ENCODE assay signal across 9 mouse cellular contexts in genomic region chr7:100879595-100879994, GRCm38 (mm10). TPM values are rescaled to one million over a fixed set of nuclear protein-coding genes. Genes with fewer than 3 reads are reported as not detected.
DNase-seq lines count a peak whose midpoint lies in the region; ATAC-seq and TF ChIP-seq lines count a peak whose summit lies in the region.
"Had no signal": no experiment of that assay in that cellular context is flagged by ENCODE, and none has a peak within 500 bp of the region (broad histone marks: within the 10 kb centered on the region; RNA-seq: fewer than 3 reads in every experiment).

No protein-coding gene starts in this region.

- 0 out of 2 replicates have a peak overlapping the region, but pooled peaks have one; percentile 14 for H3K9ac ChIP-seq in ES-E14 (ENCODE audit: insufficient read depth, low read depth, low read length, poor library complexity, severe bottlenecking)
- no peak overlapping the region for H3K9ac ChIP-seq in heart, embryonic 11.5 days (ENCODE audit: low read depth, low read length)
- H3K9ac ChIP-seq: heart, embryonic 15.5 days had no signal

- ATAC-seq in common myeloid progenitor, adult 5-6 weeks (replicated peaks; ENCODE audit: low read depth, poor library complexity, severe bottlenecking), result peak; percentile 81
- no peak for ATAC-seq in heart, embryonic 11.5 days (replicated peaks; ENCODE audit: insufficient number of reproducible peaks, low FRiP score, low TSS enrichment)
- peak; percentile 69 for ATAC-seq in megakaryocyte-erythroid progenitor cell, adult 5-6 weeks (replicated peaks; ENCODE audit: low FRiP score, low TSS enrichment, poor library complexity, severe bottlenecking)

- H3K9me3 ChIP-seq in ES-E14 (ENCODE audit: control insufficient read depth, insufficient read depth, low read depth, low read length), result no peaks in the 10 kb centered on the region
- H3K9me3 ChIP-seq in heart, embryonic 11.5 days (replicated peaks; ENCODE audit: control insufficient read depth, low read length), result no peaks in the 10 kb centered on the region
- H3K9me3 ChIP-seq: heart, embryonic 15.5 days had no signal

- DNase-seq in CD4-positive helper T cell, adult 2 months (ENCODE audit: low read depth, low spot score), result peak; percentile 65
- peak; percentile 83 for DNase-seq in ES-E14 (ENCODE audit: low read depth, low spot score)
- peak; percentile 83 to 88 for DNase-seq in kidney, postnatal 25 days
- DNase-seq in spleen, postnatal 14 days (ENCODE audit: low spot score in 2 of 2), result peak; percentile 57 to 74
- DNase-seq in layer of hippocampus, postnatal 36 days, result no peak

- in situ Hi-C loops in ES-E14 (cut with MboI; ENCODE audit: low sequenced_read_pairs in 2 of 2, unreplicated experiment in 2 of 2), result no loop called here

- H3K36me3 ChIP-seq in ES-E14 (ENCODE audit: control insufficient read depth, insufficient read depth, low read length, poor library complexity, severe bottlenecking), result peaks cover 37% of the 10 kb centered on the region; the same call in 1 of the 2 replicates
- peaks cover 39% of the 10 kb centered on the region for H3K36me3 ChIP-seq in heart, embryonic 11.5 days (ENCODE audit: control insufficient read depth, insufficient read depth, low read length)

- no peaks in the 10 kb centered on the region for H3K27me3 ChIP-seq in heart, embryonic 11.5 days (ENCODE audit: control insufficient read depth, insufficient read depth, low read length)
- H3K27me3 ChIP-seq: heart, embryonic 15.5 days had no signal

- H3K27ac ChIP-seq in ES-E14 (ENCODE audit: insufficient read depth, low read depth, low read length, poor library complexity, severe bottlenecking), result no peak overlapping the region
- no peak overlapping the region for H3K27ac ChIP-seq in heart, embryonic 11.5 days (ENCODE audit: low read depth, low read length)
- H3K27ac ChIP-seq: heart, embryonic 15.5 days had no signal

- H3K4me3 ChIP-seq in ES-E14 (ENCODE audit: insufficient read depth in 1 of 2, low read depth in 1 of 2, low read length in 2 of 2, poor library complexity in 1 of 2, severe bottlenecking in 1 of 2), result peak overlapping the region; percentile 54 to 55
- H3K4me3 ChIP-seq in heart, embryonic 11.5 days (ENCODE audit: low read depth, low read length), result no peak overlapping the region
- H3K4me3 ChIP-seq: heart, embryonic 15.5 days had no signal

- H3K4me2 ChIP-seq in heart, embryonic 11.5 days, result peak overlapping the region; percentile 12; the same call in 1 of the 2 replicates
- H3K4me2 ChIP-seq: heart, embryonic 15.5 days had no signal

- WGBS in heart, embryonic 11.5 days (ENCODE audit: insufficient replicate concordance), result 21% methylated on average over 20 of the region's 20 CpGs

- peaks cover 0 to 4% of the 10 kb centered on the region in 2 experiments; a peak in 1 of 4 replicates for H3K4me1 ChIP-seq in ES-E14 (ENCODE audit: control insufficient read depth in 2 of 2, insufficient read depth in 2 of 2, low read length in 2 of 2, poor library complexity in 1 of 2)
- peaks cover 2% of the 10 kb centered on the region; the same call in 1 of the 2 replicates for H3K4me1 ChIP-seq in heart, embryonic 11.5 days (ENCODE audit: control insufficient read depth, insufficient read depth, low read length)

TF ChIP-seq in ES-E14, 5 proteins besides CTCF, POLR2A, EP300 and RAD21:
- TF ChIP-seq CHD2 (IDR thresholded peaks at IDR 0.05; ENCODE audit: low read depth, low read length), result no peak
- 0 out of 2 replicates have a peak, but pooled peaks have one; percentile 7 for TF ChIP-seq ZC3H11A (IDR thresholded peaks at IDR 0.05; ENCODE audit: borderline replicate concordance, low read depth, low read length)
- 0 out of 2 replicates have a peak, but pooled peaks have one; percentile 9 for TF ChIP-seq HCFC1 (IDR thresholded peaks at IDR 0.05; ENCODE audit: borderline replicate concordance, insufficient read depth, low read length)
- no peak for TF ChIP-seq ZNF384 (IDR thresholded peaks at IDR 0.05; ENCODE audit: low read depth, low read length)
- no peak for TF ChIP-seq MAFK (IDR thresholded peaks at IDR 0.05; ENCODE audit: insufficient read depth, low read depth, low read length)

RNA-seq across cellular contexts. Expression of gene Relt, which starts 16.3 kb away (rescaled TPM):
- total RNA-seq in ES-E14 (2012; rRNA removed), result 16.1 and 19.1 TPM in 2 replicates
- total RNA-seq in common myeloid progenitor, adult 5-6 weeks (2017), result 5.5 and 18.3 TPM in 2 replicates
- 2.3 and 3.0 TPM in 2 replicates for polyA plus RNA-seq in heart, embryonic 11.5 days (2014; fragmentation: Nextera tagmentation; extraction: Ambion mirVana)
- total RNA-seq in megakaryocyte-erythroid progenitor cell, adult 5-6 weeks (2014; fragmentation: Nextera tagmentation), result 8.0 and 10.9 TPM in 2 replicates
- 5.2 and 6.4 TPM in 2 replicates for total RNA-seq in megakaryocyte-erythroid progenitor cell, adult 5-6 weeks (2017)
- total RNA-seq in layer of hippocampus, postnatal 36 days (2021), result 10 to 100 TPM; 11.5 to 11.8 TPM

RNA-seq across cellular contexts. Expression of gene Arhgef17, which starts 52.3 kb away (rescaled TPM):
- 21.8 and 23.2 TPM in 2 replicates for total RNA-seq in ES-E14 (2012; rRNA removed)
- total RNA-seq in common myeloid progenitor, adult 5-6 weeks (2017), result 0.05 and 0.59 TPM in 2 replicates
- 8.5 and 8.8 TPM in 2 replicates for polyA plus RNA-seq in heart, embryonic 11.5 days (2014; fragmentation: Nextera tagmentation; extraction: Ambion mirVana)
- total RNA-seq in megakaryocyte-erythroid progenitor cell, adult 5-6 weeks (2014; fragmentation: Nextera tagmentation), result not detected in 2 replicates
- total RNA-seq in megakaryocyte-erythroid progenitor cell, adult 5-6 weeks (2017), result not detected in 2 replicates
- total RNA-seq in layer of hippocampus, postnatal 36 days (2021), result 100 to 1,000 TPM; 152 to 158 TPM

Comparison
In these comparisons a context has a peak if more than half of its experiments do, and no peak if none do; other contexts are left out.
1. DNase-seq: peak in CD4-positive helper T cell, adult 2 months (single experiment), ES-E14 (single experiment), kidney, postnatal 25 days (2 of 2) and spleen, postnatal 14 days (2 of 2); none in layer of hippocampus, postnatal 36 days (0 of 2).
2. RNA of gene Arhgef17, which starts 52.3 kb away (total RNA-seq): 152 to 158 TPM in layer of hippocampus, postnatal 36 days and 21.8 to 23.2 TPM in ES-E14; 0.05 to 0.59 TPM in common myeloid progenitor, adult 5-6 weeks and not detected in megakaryocyte-erythroid progenitor cell, adult 5-6 weeks; every median in the first group is over 10 times any median in the second.